Mouse (Mus musculus) C2C12 (cell line): ENCODE data around the gene 4932414N04Rik. TPM values are rescaled to one million over a fixed set of nuclear protein-coding genes. Genes with fewer than 3 reads are reported as not detected.

Source experiments
- polyA plus RNA-seq: library from polyadenylated mRNA; unstranded; fragments of >200 nt; fragmentation: generic; extraction: Trizol; gene quantifications from one replicate; pipeline ENCODE4 v1.2.1, GENCODE M21; 2012; ENCODE audit warnings: missing spikeins

4932414N04Rik gene
- polyA plus RNA-seq, 1 experiment = not detected

Other genes with a start within 250 kb of the 4932414N04Rik start
- 11.3 TPM for gene Stk39, start 184.2 kb upstream of the 4932414N04Rik start, polyA plus RNA-seq
- gene 4933409G03Rik, start 74.1 kb upstream of the 4932414N04Rik start, polyA plus RNA-seq = not detected
- gene Cers6, start 205.0 kb downstream of the 4932414N04Rik start, polyA plus RNA-seq = 10.3 TPM